Mouse (Mus musculus) forebrain, embryonic 16.5 days (tissue): ENCODE measurements around the gene Prex1. TPM values are rescaled to one million over a fixed set of nuclear protein-coding genes. Genes with fewer than 3 reads are reported as not detected.

Experiments
- ATAC-seq: fragments of 200-750 bp; cut with Nextera tagmentation; 2 replicates; pipeline ENCODE4 v1.8.0; 2017; ENCODE audit warnings: mild to moderate bottlenecking, moderate library complexity
- H3K27ac ChIP-seq: fragments of 300-500 bp; sonication (generic); 2 replicates; pipeline ENCODE4 v1.5.1; 2014; ENCODE audit warnings: low read length, control low read depth
- H3K27me3 ChIP-seq: fragments of 300-500 bp; sonication (generic); replicated peaks from 2 replicates; pipeline ENCODE4 v1.6.1; 2014; ENCODE audit warnings: low read length; ENCODE audit not compliant: control insufficient read depth, insufficient read depth
- H3K36me3 ChIP-seq: fragments of 300-500 bp; sonication (generic); 2 replicates; pipeline ENCODE4 v1.6.1; 2014; ENCODE audit not compliant: control insufficient read depth, insufficient read depth
- H3K4me1 ChIP-seq: fragments of 300-500 bp; sonication (generic); replicated peaks from 2 replicates; pipeline ENCODE4 v1.6.1; 2014; ENCODE audit warnings: low read length; ENCODE audit not compliant: control insufficient read depth, insufficient read depth
- H3K4me2 ChIP-seq: fragments of 300-500 bp; sonication (generic); 2 replicates; pipeline ENCODE4 v1.6.1; 2014; ENCODE audit warnings: mild to moderate bottlenecking, low read length, control low read depth
- H3K4me3 ChIP-seq: fragments of 300-500 bp; sonication (generic); replicated peaks from 2 replicates; pipeline ENCODE4 v1.5.1; 2014; ENCODE audit warnings: mild to moderate bottlenecking, low read length, control low read depth
- H3K9ac ChIP-seq: fragments of 300-500 bp; sonication (generic); replicated peaks from 2 replicates; pipeline ENCODE4 v1.6.1; 2014; ENCODE audit warnings: low read depth, low read length, control low read depth
- H3K9me3 ChIP-seq: fragments of 300-500 bp; sonication (generic); 2 replicates; pipeline ENCODE4 v1.6.1; 2016; ENCODE audit warnings: low read length; ENCODE audit not compliant: control insufficient read depth
- WGBS: fragments of 180-500 bp; shearing (Covaris S2); extraction: QIAGEN DNeasy Blood & Tissue Kit; methylation state at CpG from one replicate; pipeline ENCODE4 v1.1.7; 2014; 5-methylcytosine and 5-hydroxymethylcytosine counted together
- polyA plus RNA-seq: library from polyadenylated mRNA; unstranded; fragments of >200 nt; fragmentation: Nextera tagmentation; extraction: Ambion mirVana; gene quantifications from 2 replicates; pipeline ENCODE4 v1.2.1, GENCODE M21; 2015

Gene Prex1
- polyA plus RNA-seq, 1 experiment from 2014 or later = 38.5 TPM

DNA sequence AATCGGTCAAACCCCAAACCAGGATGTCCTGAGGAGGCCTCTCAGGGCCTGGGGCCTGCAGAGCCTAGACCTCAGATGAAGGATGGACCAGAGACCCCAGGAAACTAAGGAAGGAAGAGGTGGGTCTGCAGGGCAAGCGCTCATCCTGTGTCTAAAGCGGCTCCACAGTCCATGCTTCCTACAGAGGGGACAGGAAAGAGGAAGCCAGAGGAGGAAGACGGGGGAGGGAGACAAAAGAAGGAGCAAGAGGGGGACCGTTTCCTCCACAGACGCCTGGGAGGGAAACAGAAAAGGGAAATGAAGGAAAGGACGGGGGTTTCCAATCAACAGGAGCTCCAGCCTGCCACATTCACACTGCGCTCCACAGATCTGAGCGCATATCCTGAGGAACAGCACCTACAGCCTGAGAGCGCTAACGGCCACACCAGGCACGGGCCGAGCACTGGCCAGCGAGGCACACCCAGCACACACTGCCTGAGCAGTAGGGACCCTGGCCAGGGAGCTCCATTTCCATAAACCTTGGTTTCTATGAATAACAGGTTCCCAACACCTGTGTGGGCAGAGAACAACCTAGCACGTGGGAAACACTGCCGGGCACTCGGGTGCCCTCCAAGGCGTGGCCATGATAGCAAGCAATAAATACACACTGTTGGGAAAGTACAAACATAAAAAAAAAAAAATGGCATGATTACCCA, 74.5 kb downstream of the Prex1 start:
- Histone ChIP-seq H3K9ac (no peak overlapping the region), H3K9me3 (no peaks in the 10 kb centered on the region), H3K4me2 (no peak overlapping the region), H3K27me3 (no peaks in the 10 kb centered on the region), H3K4me1 (peaks cover 14% of the 10 kb centered on the region), H3K4me3 (no peak overlapping the region), H3K36me3 (no peaks in the 10 kb centered on the region), H3K27ac (no peak overlapping the region)
- WGBS = 87% methylated on average over 18 of the region's 18 CpGs
- no peak for ATAC-seq

DNA sequence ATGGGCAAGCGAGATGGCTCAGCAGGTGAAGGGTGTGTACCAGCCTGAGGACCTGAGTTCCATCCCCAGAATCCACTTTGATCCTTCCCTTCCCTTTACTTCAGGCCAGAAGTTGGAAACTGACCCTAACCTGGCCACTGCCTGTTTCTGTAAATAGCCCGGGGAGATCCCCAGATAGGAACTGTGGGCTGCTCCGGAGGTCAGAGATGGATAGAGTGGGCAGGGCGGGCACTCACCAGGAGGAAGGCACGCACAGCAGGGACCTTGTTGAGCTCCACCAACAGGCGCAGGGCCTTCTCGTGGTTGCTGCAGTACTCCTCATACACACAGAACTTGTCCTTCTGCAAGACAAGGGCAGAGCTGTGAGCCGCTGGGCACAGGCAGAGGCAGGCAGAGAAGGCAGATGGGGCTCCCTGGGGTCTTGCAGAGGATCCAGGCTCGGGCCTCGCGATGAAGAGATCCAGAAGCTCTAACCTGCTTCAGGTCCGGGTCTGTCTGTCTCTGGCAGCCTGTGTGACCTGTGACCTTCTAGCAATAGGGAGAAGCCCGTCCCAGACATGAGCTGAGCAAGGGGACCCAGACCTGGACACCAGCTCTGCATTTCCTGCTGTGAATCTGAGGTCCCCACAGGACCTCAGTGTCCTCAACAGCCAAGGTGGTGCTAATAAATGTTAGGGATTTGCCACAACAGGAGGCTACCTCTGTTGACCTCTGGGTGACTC, 75.4 kb downstream of the Prex1 start:
- no peak for ATAC-seq
- 83% methylated on average over 13 of the region's 13 CpGs for WGBS

DNA sequence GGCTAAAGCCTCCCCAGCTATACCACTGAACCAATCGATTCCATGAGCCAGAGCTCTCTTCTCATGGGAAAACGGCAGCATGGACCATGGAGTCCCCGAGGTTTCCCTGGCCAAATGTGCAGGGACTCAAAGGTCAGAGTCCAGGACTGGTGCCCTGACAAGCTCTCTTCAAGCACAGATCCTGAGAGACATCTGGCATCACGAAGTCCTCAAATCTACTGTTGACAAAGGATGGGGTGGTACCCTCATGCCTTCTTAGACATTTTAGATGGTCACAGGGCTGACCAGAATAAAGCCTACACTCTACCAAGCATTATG, 76.0 kb downstream of the Prex1 start:
- no peak overlapping the region for H3K9ac ChIP-seq
- peak overlapping the region; percentile 65; the same call in 1 of the 2 replicates for H3K27ac ChIP-seq
- ATAC-seq = no peak
- H3K4me3 ChIP-seq = no peak overlapping the region
- H3K27me3 ChIP-seq = no peaks in the 10 kb centered on the region
- WGBS = 89% methylated on average over 4 of the region's 4 CpGs
- no peaks in the 10 kb centered on the region for H3K9me3 ChIP-seq
- peaks cover 20% of the 10 kb centered on the region for H3K4me1 ChIP-seq
- no peak overlapping the region for H3K4me2 ChIP-seq
- H3K36me3 ChIP-seq = no peaks in the 10 kb centered on the region

More for the DNA sequence above, 75.4 kb downstream of the Prex1 start:
- no peaks in the 10 kb centered on the region for H3K36me3 ChIP-seq
- no peak overlapping the region for H3K4me2 ChIP-seq
- H3K9me3 ChIP-seq = no peaks in the 10 kb centered on the region
- no peak overlapping the region for H3K4me3 ChIP-seq
- H3K27ac ChIP-seq = no peak overlapping the region
- H3K27me3 ChIP-seq = no peaks in the 10 kb centered on the region
- H3K9ac ChIP-seq = no peak overlapping the region
- H3K4me1 ChIP-seq = peaks cover 16% of the 10 kb centered on the region

DNA sequence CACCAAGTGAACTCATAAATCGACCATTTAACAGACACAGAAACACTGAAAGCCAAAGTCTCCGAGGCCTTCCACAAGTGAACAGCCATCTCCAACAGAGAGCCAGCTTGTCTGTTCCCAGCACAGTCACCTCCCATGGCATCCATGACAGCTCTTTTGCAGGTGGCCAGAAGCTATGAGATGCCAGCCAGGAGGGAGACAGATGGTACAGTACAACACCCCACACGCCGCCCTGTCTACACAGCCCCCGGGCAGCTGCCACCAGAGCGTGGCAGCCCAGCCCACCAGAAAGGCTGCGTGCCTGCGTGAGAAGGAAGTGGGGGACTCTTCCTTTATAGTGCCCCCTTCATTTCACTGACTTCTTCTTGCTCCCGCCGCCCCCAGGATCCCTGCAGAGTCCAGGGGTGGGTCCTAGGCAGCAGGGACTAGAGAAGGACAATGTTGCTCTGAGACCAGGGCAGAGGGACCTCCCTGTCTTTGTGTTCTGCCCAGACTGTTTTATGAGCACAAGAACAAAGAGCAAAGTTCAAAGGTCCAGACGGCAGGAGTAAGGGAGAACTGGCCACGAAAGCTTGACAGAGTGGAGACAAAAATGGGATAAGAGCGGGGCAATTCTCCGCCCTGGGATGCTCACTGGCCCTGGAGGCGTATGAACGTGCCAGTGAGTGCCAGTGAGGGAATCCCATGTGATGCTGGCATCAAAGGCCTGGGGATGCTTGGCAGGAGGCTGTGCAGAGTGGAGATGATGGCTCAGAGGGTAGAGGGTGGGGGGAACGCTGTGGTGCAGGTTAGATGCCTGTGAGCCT, 76.6 kb downstream of the Prex1 start:
- Histone ChIP-seq H3K27ac (peak overlapping the region; percentile 65), H3K4me2 (no peak overlapping the region), H3K9me3 (no peaks in the 10 kb centered on the region), H3K4me3 (no peak overlapping the region), H3K4me1 (peaks cover 24% of the 10 kb centered on the region), H3K36me3 (no peaks in the 10 kb centered on the region), H3K27me3 (no peaks in the 10 kb centered on the region), H3K9ac (no peak overlapping the region)
- peak; percentile 86 for ATAC-seq
- WGBS = 56% methylated on average over 17 of the region's 17 CpGs

DNA sequence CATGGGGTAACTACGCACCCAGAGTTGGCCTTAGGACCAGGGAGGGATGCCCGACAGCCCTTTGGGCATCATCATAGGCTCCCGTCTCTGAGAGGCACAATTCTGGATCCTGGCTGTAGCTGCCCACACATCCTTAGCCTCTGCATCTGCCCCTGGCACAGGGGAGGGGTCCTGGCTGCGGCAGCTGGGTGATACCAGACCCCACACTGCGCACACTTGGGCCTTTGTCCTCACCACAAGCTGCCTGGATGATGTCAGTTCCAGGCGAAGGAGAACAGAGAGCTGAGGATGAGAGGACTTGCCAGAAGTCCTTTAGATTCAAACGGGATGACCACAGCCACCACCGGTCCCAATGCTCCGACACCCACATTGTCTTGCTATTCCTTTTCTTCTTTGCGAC, 78.1 kb downstream of the Prex1 start:
- Histone ChIP-seq H3K36me3 (no peaks in the 10 kb centered on the region), H3K9ac (no peak overlapping the region), H3K27me3 (no peaks in the 10 kb centered on the region), H3K4me2 (no peak overlapping the region), H3K27ac (no peak overlapping the region), H3K4me3 (no peak overlapping the region), H3K9me3 (no peaks in the 10 kb centered on the region), H3K4me1 (peaks cover 24% of the 10 kb centered on the region)
- no peak for ATAC-seq
- WGBS = 85% methylated on average over 10 of the region's 10 CpGs

DNA sequence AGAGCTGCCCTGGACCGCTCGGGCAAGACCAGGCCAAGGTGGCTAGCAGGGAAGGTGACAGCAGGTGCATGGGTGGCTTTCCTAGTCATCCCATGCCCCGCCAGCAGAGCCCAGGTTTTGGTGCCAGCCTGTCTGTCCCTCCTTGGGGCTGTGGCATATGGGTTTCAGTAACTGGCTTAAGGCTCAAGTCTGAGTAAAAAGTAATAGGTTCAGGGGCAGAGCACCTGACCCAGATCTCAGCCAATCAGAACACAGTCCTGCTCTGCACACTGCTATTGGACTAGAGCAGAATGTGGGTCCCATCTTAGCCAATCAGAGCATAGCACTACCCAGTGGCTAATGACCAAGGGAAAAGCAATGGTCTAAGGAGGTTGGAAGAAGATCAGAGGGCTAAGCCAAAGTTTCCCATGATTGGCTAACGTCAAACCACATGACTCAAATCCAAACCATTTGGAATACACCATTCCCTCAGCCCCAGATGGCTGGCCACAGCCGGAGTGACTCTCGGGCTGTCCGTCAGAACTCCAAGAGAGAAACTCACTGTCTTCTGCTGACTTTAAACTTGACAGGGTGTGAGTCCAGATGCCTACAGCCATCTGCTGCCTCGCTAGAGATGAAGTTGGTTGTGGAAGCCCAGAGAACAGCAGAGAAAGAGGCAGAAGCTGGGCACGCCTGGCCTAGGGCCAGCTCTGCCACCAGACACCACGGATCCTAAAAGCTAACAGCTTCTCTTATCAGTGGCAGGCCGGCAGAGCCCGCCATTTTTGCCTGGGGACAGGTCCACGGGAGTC, 80.9 kb downstream of the Prex1 start:
- peak; percentile 41 for ATAC-seq
- Histone ChIP-seq H3K27ac (peak overlapping the region; percentile 59), H3K4me3 (no peak overlapping the region)

DNA sequence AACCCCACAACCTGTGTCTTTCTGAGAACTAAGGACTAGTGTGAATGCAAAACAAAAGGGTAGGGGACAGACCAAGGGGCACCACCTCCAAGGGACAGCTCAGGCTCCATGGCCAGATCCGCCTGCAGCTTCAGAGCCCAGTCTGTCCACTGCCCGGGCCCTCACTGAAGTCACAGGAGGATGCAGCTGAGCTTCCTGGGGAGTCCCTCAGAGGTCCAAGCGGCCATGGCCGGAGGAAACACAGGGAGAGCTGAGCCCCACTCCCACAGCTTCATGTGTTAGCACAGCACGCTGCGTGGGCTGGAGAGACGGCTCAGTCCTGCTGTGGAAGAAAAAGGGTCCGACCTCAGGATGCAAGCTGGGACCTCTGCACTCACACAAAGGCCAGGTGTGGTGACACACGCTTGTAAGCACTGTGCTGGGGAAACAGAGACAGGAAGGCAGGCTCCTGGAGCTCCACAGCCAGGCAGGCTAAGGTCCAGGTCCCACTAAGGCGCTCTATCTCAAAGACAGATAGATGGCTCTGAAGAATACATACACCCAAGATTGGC, 81.9 kb downstream of the Prex1 start:
- H3K36me3 ChIP-seq = no peaks in the 10 kb centered on the region
- WGBS = 91% methylated on average over 10 of the region's 10 CpGs
- peaks cover 14% of the 10 kb centered on the region; the same call in 1 of the 2 replicates for H3K4me1 ChIP-seq
- no peaks in the 10 kb centered on the region for H3K27me3 ChIP-seq
- H3K4me2 ChIP-seq = no peak overlapping the region
- ATAC-seq = no peak
- no peaks in the 10 kb centered on the region for H3K9me3 ChIP-seq
- peak overlapping the region; percentile 59; the same call in 1 of the 2 replicates for H3K27ac ChIP-seq
- no peak overlapping the region for H3K4me3 ChIP-seq
- no peak overlapping the region for H3K9ac ChIP-seq

More for the DNA sequence above, 80.9 kb downstream of the Prex1 start:
- no peak overlapping the region for H3K4me2 ChIP-seq
- no peaks in the 10 kb centered on the region for H3K9me3 ChIP-seq
- no peak overlapping the region for H3K9ac ChIP-seq
- WGBS = 69% methylated on average over 13 of the region's 13 CpGs
- no peaks in the 10 kb centered on the region for H3K36me3 ChIP-seq
- peaks cover 24% of the 10 kb centered on the region for H3K4me1 ChIP-seq
- no peaks in the 10 kb centered on the region for H3K27me3 ChIP-seq

DNA sequence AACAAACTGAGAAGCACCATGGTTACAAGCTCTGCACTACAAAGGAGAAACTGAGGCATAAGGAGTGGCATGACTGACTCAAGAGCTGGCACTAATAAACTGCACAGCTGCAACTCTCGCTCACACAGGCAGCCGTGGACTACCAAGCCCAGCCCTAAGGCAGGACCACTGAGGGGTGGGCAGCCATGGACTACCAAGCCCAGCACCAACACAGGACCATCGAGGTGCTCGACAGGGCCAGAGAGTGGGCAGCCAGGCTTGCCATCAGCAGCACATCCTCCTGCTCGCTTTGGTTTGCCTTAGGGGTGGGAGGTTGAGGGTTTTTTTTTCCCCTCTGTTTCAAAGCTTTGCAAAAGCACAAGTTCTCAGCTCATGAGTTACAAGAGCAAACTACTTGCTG, 82.4 kb downstream of the Prex1 start:
- no peak overlapping the region for H3K4me3 ChIP-seq
- no peaks in the 10 kb centered on the region for H3K9me3 ChIP-seq
- WGBS = 87% methylated on average over 5 of the region's 5 CpGs
- H3K27ac ChIP-seq = no peak overlapping the region
- no peak overlapping the region for H3K4me2 ChIP-seq
- H3K9ac ChIP-seq = no peak overlapping the region
- ATAC-seq = no peak
- H3K36me3 ChIP-seq = no peaks in the 10 kb centered on the region
- no peaks in the 10 kb centered on the region for H3K27me3 ChIP-seq
- H3K4me1 ChIP-seq = peaks cover 10% of the 10 kb centered on the region; the same call in 1 of the 2 replicates
